Mouse (Mus musculus) kidney, embryonic 16.5 days (tissue): ENCODE results near the gene Cilp2. TPM values are rescaled to one million over a fixed set of nuclear protein-coding genes. Genes with fewer than 3 reads are reported as not detected.

Experiments
- ATAC-seq: fragments of 200-750 bp; cut with Nextera tagmentation; 2 replicates; pipeline ENCODE4 v1.8.0; 2017; ENCODE audit warnings: moderate TSS enrichment; ENCODE audit not compliant: low FRiP score, low TSS enrichment
- H3K27ac ChIP-seq: fragments of 300-500 bp; sonication (generic); 2 replicates; pipeline ENCODE4 v1.5.1; 2014; ENCODE audit warnings: low read length
- H3K27me3 ChIP-seq: fragments of 300-500 bp; sonication (generic); 2 replicates; pipeline ENCODE4 v1.6.1; 2014; ENCODE audit warnings: low read length, control low read depth, mixed read lengths; ENCODE audit not compliant: insufficient read depth
- H3K36me3 ChIP-seq: fragments of 300-500 bp; sonication (generic); 2 replicates; pipeline ENCODE4 v1.6.1; 2014; ENCODE audit warnings: low read length, control low read depth, mixed read lengths; ENCODE audit not compliant: insufficient read depth
- H3K4me1 ChIP-seq: fragments of 300-500 bp; sonication (generic); 2 replicates; pipeline ENCODE4 v1.6.1; 2014; ENCODE audit warnings: low read length, control low read depth, mixed read lengths; ENCODE audit not compliant: insufficient read depth
- H3K4me2 ChIP-seq: fragments of 300-500 bp; sonication (generic); replicated peaks from 2 replicates; pipeline ENCODE4 v1.6.1; 2014; ENCODE audit warnings: low read depth, low read length
- H3K4me3 ChIP-seq: fragments of 300-500 bp; sonication (generic); 2 replicates; pipeline ENCODE4 v1.5.1; 2014; ENCODE audit warnings: mild to moderate bottlenecking, low read length
- H3K9ac ChIP-seq: fragments of 300-500 bp; sonication (generic); replicated peaks from 2 replicates; pipeline ENCODE4 v1.6.1; 2014; ENCODE audit warnings: low read length
- H3K9me3 ChIP-seq: fragments of 300-500 bp; sonication (generic); 2 replicates; pipeline ENCODE4 v1.6.1; 2016; ENCODE audit warnings: low read length, control low read depth
- WGBS: fragments of 180-500 bp; shearing (Covaris S2); extraction: QIAGEN DNeasy Blood & Tissue Kit; methylation state at CpG from one replicate; pipeline ENCODE4 v1.1.7; 2014; 5-methylcytosine and 5-hydroxymethylcytosine counted together
- polyA plus RNA-seq: library from polyadenylated mRNA; unstranded; fragments of >200 nt; fragmentation: Nextera tagmentation; extraction: Ambion mirVana; gene quantifications from 2 replicates; pipeline ENCODE4 v1.2.1, GENCODE M21; 2015

Cilp2 gene
- polyA plus RNA-seq: 0.94 and 0.99 TPM in 2 replicates

DNA sequence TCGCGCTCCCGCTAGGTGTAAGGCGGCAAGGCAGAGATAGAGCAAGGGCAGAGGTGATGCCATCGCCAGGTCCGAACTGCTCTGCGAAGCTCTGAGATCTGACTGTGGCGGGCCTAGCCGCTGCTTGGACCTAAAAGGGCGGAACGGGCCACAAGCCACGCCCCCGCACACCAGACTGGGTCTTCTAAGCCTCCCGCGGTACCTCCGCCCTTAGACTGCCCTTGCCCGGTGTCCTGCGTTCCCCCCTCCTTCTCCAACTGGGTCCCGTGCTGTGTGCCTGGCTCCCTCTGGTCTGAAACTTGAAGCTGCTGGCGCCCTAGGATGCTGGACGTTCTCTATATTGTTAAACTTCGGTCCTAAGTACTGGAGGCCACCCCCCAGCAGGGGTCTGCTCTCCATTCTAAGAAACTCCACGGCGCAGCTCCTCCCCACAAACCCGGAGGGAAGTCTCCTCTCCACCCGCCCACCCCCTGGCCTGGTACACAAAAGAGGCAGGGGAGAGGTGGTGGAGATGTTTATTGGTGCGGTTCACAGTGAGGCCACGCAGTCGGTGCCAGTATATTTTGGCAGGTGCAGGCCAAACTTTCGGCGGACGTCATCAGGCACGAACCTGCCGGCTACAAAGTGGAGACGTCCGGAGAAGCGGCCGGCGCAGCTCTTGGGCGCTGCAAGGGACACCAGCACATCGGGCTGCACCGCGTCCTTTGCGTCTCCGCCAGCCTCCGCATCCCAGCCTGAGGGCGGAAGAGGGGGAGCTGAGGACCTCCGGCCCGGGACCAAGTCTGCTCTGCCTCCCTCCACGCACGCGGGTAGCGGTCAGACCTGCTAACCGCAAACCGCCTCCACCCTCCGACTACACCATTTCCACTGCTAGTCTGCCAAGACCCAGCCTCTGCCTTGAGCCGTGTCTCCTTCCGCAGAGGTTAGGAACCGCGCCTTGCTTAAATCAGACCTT, at the start of gene Cilp2:
TSS of gene Cilp2 (minus strand) at position 399 of the 955 bp plus-strand sequence.
- ATAC-seq: peak; percentile 6; the same call in 1 of the 2 replicates
- Histone ChIP-seq H3K9ac (peak within 1 kb of the TSS; percentile 22; the same call in 1 of the 2 replicates), H3K4me1 (peaks cover 29% of the 10 kb centered on the region), H3K4me3 (peak within 1 kb of the TSS; percentile 41), H3K9me3 (0 out of 2 replicates have a peak, but pooled peaks cover under 1% of the 10 kb centered on the region), H3K4me2 (peak within 1 kb of the TSS; percentile 49), H3K36me3 (no peaks in the 10 kb centered on the region), H3K27ac (no peak within 1 kb of the TSS), H3K27me3 (peaks cover 84% of the 10 kb centered on the region)
- 1% methylated on average over 54 of the region's 60 CpGs for WGBS

DNA sequence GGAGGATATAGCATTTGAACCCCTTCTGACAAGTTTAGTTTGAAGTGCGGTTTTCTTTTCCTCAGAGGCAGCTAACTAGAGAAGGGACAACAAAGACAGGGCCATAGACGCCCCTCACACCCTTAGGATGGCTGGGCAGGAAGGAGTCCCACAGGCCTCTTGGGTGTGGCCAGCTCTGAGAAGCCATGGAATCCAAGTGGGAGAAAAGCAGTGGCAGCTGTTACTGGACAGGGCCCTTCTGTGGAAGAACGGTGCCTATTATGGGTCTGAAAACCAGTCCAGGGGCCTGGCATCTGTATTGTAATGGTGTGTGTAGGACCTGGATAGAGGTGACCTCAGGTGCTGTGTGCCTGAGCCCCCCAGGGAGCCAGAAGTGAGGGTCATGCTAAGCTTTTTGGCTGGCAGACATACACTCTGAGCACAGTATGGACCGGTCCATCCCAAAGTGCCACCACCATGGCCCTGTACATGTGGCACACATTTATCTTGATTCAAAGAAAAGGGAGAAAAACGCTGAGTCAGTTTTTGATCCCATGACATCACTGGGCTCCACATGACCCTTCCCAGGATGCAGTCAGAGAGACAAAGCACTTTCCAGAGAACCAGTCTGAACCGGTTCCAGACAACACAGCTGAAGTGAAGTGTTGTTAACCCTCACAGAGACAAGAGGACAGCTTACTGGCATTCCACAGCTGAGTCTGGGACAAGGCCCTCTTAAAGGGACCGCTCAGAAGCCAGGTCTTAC, 48.7 kb upstream of the Cilp2 start:
- WGBS: 64% methylated on average over 7 of the region's 7 CpGs
- H3K36me3 ChIP-seq: peaks cover 16% of the 10 kb centered on the region; the same call in 1 of the 2 replicates
- H3K4me1 ChIP-seq: peaks cover 39% of the 10 kb centered on the region
- H3K27ac ChIP-seq: peak overlapping the region; percentile 81
- no peak overlapping the region for H3K4me2 ChIP-seq
- H3K4me3 ChIP-seq: no peak overlapping the region
- peak overlapping the region; percentile 0; the same call in 1 of the 2 replicates for H3K9ac ChIP-seq
- H3K27me3 ChIP-seq: no peaks in the 10 kb centered on the region
- no peaks in the 10 kb centered on the region for H3K9me3 ChIP-seq
- peak; percentile 77 for ATAC-seq

- no peak overlapping the region for H3K4me3 ChIP-seq
- WGBS: 100% methylated on average over 3 of the region's 3 CpGs
- 0 out of 2 replicates have a peak overlapping the region, but pooled peaks have one; percentile 11 for H3K27ac ChIP-seq
- ATAC-seq: no peak
- H3K36me3 ChIP-seq: peaks cover 19% of the 10 kb centered on the region; the same call in 1 of the 2 replicates
- no peak overlapping the region for H3K4me2 ChIP-seq
- no peaks in the 10 kb centered on the region for H3K27me3 ChIP-seq
- H3K4me1 ChIP-seq: peaks cover 35% of the 10 kb centered on the region
- H3K9ac ChIP-seq: no peak overlapping the region
- no peaks in the 10 kb centered on the region for H3K9me3 ChIP-seq
These were observed 47.9 kb upstream of the Cilp2 start for GRCm38 (mm10) chr8:69935431-69935830.

DNA sequence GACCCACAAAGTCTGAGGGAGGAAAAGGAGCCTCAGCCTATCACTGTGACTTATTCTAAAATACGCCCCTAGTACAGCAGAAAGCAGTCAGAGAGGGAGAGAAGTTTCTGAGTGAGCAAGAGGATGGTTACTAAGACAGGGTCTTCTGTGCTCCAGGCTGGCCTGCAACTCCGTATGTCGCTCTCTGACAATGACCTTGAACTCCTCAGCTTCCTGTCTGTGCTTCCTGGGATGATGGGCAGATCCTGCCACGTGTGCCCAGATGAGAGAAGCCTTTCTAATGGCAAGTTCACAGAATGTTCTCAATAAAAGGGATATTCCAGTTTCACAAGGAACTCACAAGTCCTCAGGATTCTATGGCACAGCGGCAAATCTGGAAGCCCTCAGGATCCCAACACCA, 47.1 kb upstream of the Cilp2 start:
- H3K9ac ChIP-seq: 0 out of 2 replicates have a peak overlapping the region, but pooled peaks have one; percentile 13
- no peak overlapping the region for H3K4me3 ChIP-seq
- H3K4me1 ChIP-seq: peaks cover 27% of the 10 kb centered on the region
- no peaks in the 10 kb centered on the region for H3K9me3 ChIP-seq
- no peak overlapping the region for H3K4me2 ChIP-seq
- H3K27me3 ChIP-seq: no peaks in the 10 kb centered on the region
- H3K27ac ChIP-seq: peak overlapping the region; percentile 20; the same call in 1 of the 2 replicates
- no peak for ATAC-seq
- WGBS: 74% methylated on average over 5 of the region's 5 CpGs
- H3K36me3 ChIP-seq: peaks cover 19% of the 10 kb centered on the region; the same call in 1 of the 2 replicates

GRCm38 (mm10) chr8:69933811-69934210, 46.3 kb upstream of the Cilp2 start:
- Histone ChIP-seq H3K9ac (no peak overlapping the region), H3K27ac (no peak overlapping the region), H3K4me3 (no peak overlapping the region), H3K4me2 (no peak overlapping the region), H3K9me3 (no peaks in the 10 kb centered on the region), H3K27me3 (no peaks in the 10 kb centered on the region), H3K4me1 (peaks cover 24% of the 10 kb centered on the region), H3K36me3 (peaks cover 19% of the 10 kb centered on the region; the same call in 1 of the 2 replicates)
- no peak for ATAC-seq
- 74% methylated on average over 2 of the region's 2 CpGs for WGBS

GRCm38 (mm10) chr8:69926901-69927300, 39.4 kb upstream of the Cilp2 start:
- no peaks in the 10 kb centered on the region for H3K9me3 ChIP-seq
- no peak overlapping the region for H3K4me2 ChIP-seq
- peaks cover 3% of the 10 kb centered on the region; the same call in 1 of the 2 replicates for H3K36me3 ChIP-seq
- H3K27ac ChIP-seq: no peak overlapping the region
- no peak overlapping the region for H3K4me3 ChIP-seq
- H3K27me3 ChIP-seq: no peaks in the 10 kb centered on the region
- H3K9ac ChIP-seq: no peak overlapping the region
- ATAC-seq: no peak
- no peaks in the 10 kb centered on the region for H3K4me1 ChIP-seq

- Histone ChIP-seq H3K9ac (no peak overlapping the region), H3K9me3 (no peaks in the 10 kb centered on the region), H3K27me3 (no peaks in the 10 kb centered on the region), H3K4me2 (no peak overlapping the region), H3K36me3 (no peaks in the 10 kb centered on the region; the same call in 1 of the 2 replicates), H3K4me1 (peaks cover 18% of the 10 kb centered on the region), H3K27ac (no peak overlapping the region), H3K4me3 (no peak overlapping the region)
- WGBS: 83% methylated on average over 1 of the region's 1 CpGs
- ATAC-seq: no peak
These were observed 36.5 kb upstream of the Cilp2 start for GRCm38 (mm10) chr8:69923986-69924385.

- Histone ChIP-seq H3K27me3 (no peaks in the 10 kb centered on the region), H3K4me1 (peaks cover 18% of the 10 kb centered on the region), H3K36me3 (peaks cover 17% of the 10 kb centered on the region), H3K4me2 (no peak overlapping the region), H3K4me3 (no peak overlapping the region), H3K9me3 (no peaks in the 10 kb centered on the region), H3K27ac (peak overlapping the region; percentile 80), H3K9ac (peak overlapping the region; percentile 40)
- ATAC-seq: no peak
- WGBS: 88% methylated on average over 2 of the region's 2 CpGs
These were observed 33.7 kb upstream of the Cilp2 start for GRCm38 (mm10) chr8:69921141-69921540.

GRCm38 (mm10) chr8:69919876-69920662, 32.6 kb upstream of the Cilp2 start:
- 30% methylated on average over 11 of the region's 11 CpGs for whole genome bisulfite sequencing
- H3K36me3 ChIP-seq: peaks cover 23% of the 10 kb centered on the region
- H3K4me2 ChIP-seq: peak overlapping the region; percentile 17; the same call in 1 of the 2 replicates
- no peak overlapping the region for H3K4me3 ChIP-seq
- H3K4me1 ChIP-seq: peaks cover 18% of the 10 kb centered on the region
- H3K27ac ChIP-seq: peak overlapping the region; percentile 80
- peak; percentile 42; the same call in 1 of the 2 replicates for ATAC-seq
- no peaks in the 10 kb centered on the region for H3K27me3 ChIP-seq
- peak overlapping the region; percentile 40; the same call in 1 of the 2 replicates for H3K9ac ChIP-seq
- no peaks in the 10 kb centered on the region for H3K9me3 ChIP-seq
